Mouse (Mus musculus): ENCODE data around the gene Glud1.

DNA sequence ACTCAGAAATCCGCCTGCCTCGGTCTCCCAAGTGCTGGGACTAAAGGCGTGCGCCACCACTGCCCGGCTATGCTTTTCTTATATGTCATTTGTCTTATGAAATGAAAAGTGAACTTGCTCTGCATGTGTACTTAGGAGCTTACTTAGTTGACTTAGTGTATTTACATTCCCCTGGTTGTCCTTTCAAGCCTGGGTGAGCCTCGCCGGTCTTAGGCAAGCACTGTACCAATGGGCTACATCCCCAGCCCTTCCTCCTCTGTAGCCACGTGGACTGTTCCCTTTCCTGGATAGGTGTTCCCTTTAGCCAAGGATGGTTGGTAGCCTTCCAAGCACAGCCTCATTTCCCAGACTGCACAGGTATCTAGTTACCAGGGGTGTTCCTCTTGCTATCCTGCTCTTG, 38.5 kb downstream of the Glud1 start:
- TF ChIP-seq CHD2 (IDR thresholded peaks at IDR 0.05; ENCODE audit: low read depth, low read length): no peak
- TF ChIP-seq HCFC1 (IDR thresholded peaks at IDR 0.05; ENCODE audit: borderline replicate concordance, insufficient read depth, low read length): no peak
